Mouse (Mus musculus) CH12.LX (cell line): Measurements from ENCODE around the gene Foxn2. TPM values are rescaled to one million over a fixed set of nuclear protein-coding genes. Genes with fewer than 3 reads are reported as not detected.

Experiments
- DNase-seq: peaks from one replicate; pipeline ENCODE4 v3.0.0-alpha.2; 2013; ENCODE audit errors: extremely low read depth
- H3K27ac ChIP-seq: 2 replicates; pipeline ENCODE4 v1.5.1; 2012; ENCODE audit warnings: low read depth, mild to moderate bottlenecking, control low read depth, moderate library complexity; ENCODE audit not compliant: insufficient read depth
- H3K27me3 ChIP-seq: replicated peaks from 2 replicates; pipeline ENCODE3; 2012; ENCODE audit warnings: inconsistent platforms
- H3K36me3 ChIP-seq, 2 experiments: replicated peaks in 1 of 2; 2 replicates each; pipeline versions ENCODE3 to v1.6.1; 2012; ENCODE audit warnings: inconsistent platforms in 1 of 2, low read length in 1 of 2, mild to moderate bottlenecking in 1 of 2, mixed read lengths in 1 of 2, moderate library complexity in 1 of 2; ENCODE audit not compliant: control insufficient read depth in 1 of 2, insufficient read depth in 1 of 2
- H3K4me1 ChIP-seq, 2 experiments: 2 replicates each; pipeline ENCODE4 v1.6.1; 2012; ENCODE audit warnings: inconsistent platforms in 1 of 2, moderate library complexity in 1 of 2; ENCODE audit not compliant: insufficient read depth in 2 of 2, control insufficient read depth in 1 of 2
- H3K4me2 ChIP-seq: 2 replicates; pipeline ENCODE4 v1.6.1; 2012; ENCODE audit warnings: low read depth, mild to moderate bottlenecking, control low read depth; ENCODE audit not compliant: poor library complexity, insufficient read depth, severe bottlenecking
- H3K4me3 ChIP-seq, 3 experiments: fragments of 150-350 bp in 1 of 3; sonication (generic) in 1 of 3; replicated peaks in 1 of 3; 2 replicates each; pipeline versions ENCODE3 to v1.5.1; 2011 to 2012; ENCODE audit warnings: low read depth in 2 of 3, low read length in 2 of 3, mild to moderate bottlenecking in 2 of 3, moderate library complexity in 2 of 3, control low read depth in 1 of 3, improper control_type of control experiment in 1 of 3, inconsistent platforms in 1 of 3, mixed read lengths in 1 of 3; ENCODE audit not compliant: poor library complexity in 1 of 3
- H3K79me2 ChIP-seq: replicated peaks from 2 replicates; pipeline ENCODE4 v1.6.1; 2012; ENCODE audit warnings: mild to moderate bottlenecking, moderate library complexity; ENCODE audit not compliant: control insufficient read depth, poor library complexity, insufficient read depth, severe bottlenecking; ENCODE audit errors: extremely low read depth
- H3K9ac ChIP-seq: 2 replicates; pipeline ENCODE4 v1.6.1; 2012; ENCODE audit warnings: low read depth, mild to moderate bottlenecking, control low read depth, moderate library complexity; ENCODE audit not compliant: insufficient read depth
- H3K9me3 ChIP-seq: replicated peaks from 2 replicates; pipeline ENCODE3; 2012; ENCODE audit warnings: low read length, inconsistent platforms, mixed read lengths
- BHLHE40 ChIP-seq: IDR thresholded peaks from 2 replicates; pipeline ENCODE4 v1.6.1; 2011; ENCODE audit warnings: mild to moderate bottlenecking, low read depth, low read length, improper control_type of control experiment
- CHD1 ChIP-seq: IDR thresholded peaks from 2 replicates; pipeline ENCODE4 v1.6.1; 2012; ENCODE audit warnings: low read depth, low read length, improper control_type of control experiment, inconsistent platforms
- CTCF ChIP-seq, 2 experiments: IDR thresholded peaks in 1 of 2; conservative IDR thresholded peaks in 1 of 2; 2 replicates each; pipeline ENCODE4 v1.5.1; 2011 to 2012; ENCODE audit warnings: low read depth in 2 of 2, low read length in 2 of 2, improper control_type of control experiment in 1 of 2, inconsistent platforms in 1 of 2, mild to moderate bottlenecking in 1 of 2, moderate library complexity in 1 of 2
- E2F4 ChIP-seq: IDR thresholded peaks from 2 replicates; pipeline ENCODE4 v1.6.1; 2011; ENCODE audit warnings: low read depth, low read length, improper control_type of control experiment; ENCODE audit not compliant: insufficient replicate concordance
- ELF1 ChIP-seq: IDR thresholded peaks from 2 replicates; pipeline ENCODE4 v1.6.1; 2014; ENCODE audit warnings: low read depth, mild to moderate bottlenecking, inconsistent platforms, low read length, improper control_type of control experiment
- EP300 ChIP-seq: IDR thresholded peaks from 2 replicates; pipeline ENCODE4 v1.6.1; 2011; ENCODE audit warnings: low read length, improper control_type of control experiment
- ETS1 ChIP-seq: conservative IDR thresholded peaks from 2 replicates; pipeline ENCODE4 v1.6.1; 2012; ENCODE audit warnings: low read depth, mild to moderate bottlenecking, inconsistent platforms, low read length, improper control_type of control experiment, moderate library complexity
- GABPA ChIP-seq: IDR thresholded peaks from 2 replicates; pipeline ENCODE4 v1.6.1; 2012; ENCODE audit warnings: low read depth, low read length, improper control_type of control experiment, inconsistent platforms; ENCODE audit not compliant: insufficient replicate concordance
- HCFC1 ChIP-seq: IDR thresholded peaks from 2 replicates; pipeline ENCODE4 v1.6.1; 2012; ENCODE audit warnings: low read depth, mild to moderate bottlenecking, inconsistent platforms, low read length, improper control_type of control experiment
- IRF4 ChIP-seq: IDR thresholded peaks from 2 replicates; pipeline ENCODE4 v1.6.1; 2014; ENCODE audit warnings: low read depth, mild to moderate bottlenecking, inconsistent platforms, low read length, improper control_type of control experiment
- JUN ChIP-seq: IDR thresholded peaks from 2 replicates; pipeline ENCODE4 v1.6.1; 2011; ENCODE audit warnings: low read depth, mild to moderate bottlenecking, low read length, improper control_type of control experiment, moderate library complexity; ENCODE audit not compliant: insufficient read depth
- KAT2A ChIP-seq: IDR thresholded peaks from 2 replicates; pipeline ENCODE4 v1.6.1; 2012; ENCODE audit warnings: low read length, improper control_type of control experiment, inconsistent platforms; ENCODE audit not compliant: insufficient replicate concordance
- MAX ChIP-seq: IDR thresholded peaks from 2 replicates; pipeline ENCODE4 v1.6.1; 2011; ENCODE audit warnings: low read length, improper control_type of control experiment
- MXI1 ChIP-seq: IDR thresholded peaks from 2 replicates; pipeline ENCODE4 v1.6.1; 2011; ENCODE audit warnings: mild to moderate bottlenecking, low read depth, low read length, improper control_type of control experiment
- PAX5 ChIP-seq: IDR thresholded peaks from 2 replicates; pipeline ENCODE4 v1.6.1; 2012; ENCODE audit warnings: low read length, inconsistent platforms, mixed read lengths
- POLR2A ChIP-seq: IDR thresholded peaks from 2 replicates; pipeline ENCODE4 v1.6.1; 2011; ENCODE audit warnings: low read depth, mild to moderate bottlenecking, improper control_type of control experiment, low read length
- RAD21 ChIP-seq: IDR thresholded peaks from 2 replicates; pipeline ENCODE4 v1.6.1; 2011; ENCODE audit warnings: low read depth, mild to moderate bottlenecking, low read length, improper control_type of control experiment, moderate library complexity
- SIN3A ChIP-seq: IDR thresholded peaks from 2 replicates; pipeline ENCODE4 v1.6.1; 2012; ENCODE audit warnings: low read length, improper control_type of control experiment, inconsistent platforms
- TBP ChIP-seq: conservative IDR thresholded peaks from 2 replicates; pipeline ENCODE4 v1.6.1; 2011; ENCODE audit warnings: low read depth, low read length, improper control_type of control experiment
- TCF12 ChIP-seq: IDR thresholded peaks from 2 replicates; pipeline ENCODE4 v1.6.1; 2014; ENCODE audit warnings: low read depth, mild to moderate bottlenecking, inconsistent platforms, low read length, improper control_type of control experiment
- UBTF ChIP-seq: IDR thresholded peaks from 2 replicates; pipeline ENCODE4 v1.6.1; 2012; ENCODE audit warnings: low read depth, mild to moderate bottlenecking, inconsistent platforms, low read length, improper control_type of control experiment, moderate library complexity
- USF2 ChIP-seq: conservative IDR thresholded peaks from 2 replicates; pipeline ENCODE4 v1.6.1; 2011; ENCODE audit warnings: low read depth, low read length, improper control_type of control experiment
- ZC3H11A ChIP-seq: IDR thresholded peaks from 2 replicates; pipeline ENCODE4 v1.6.1; 2012; ENCODE audit warnings: low read depth, mild to moderate bottlenecking, inconsistent platforms, low read length, improper control_type of control experiment
- ZKSCAN1 ChIP-seq: IDR thresholded peaks from 2 replicates; pipeline ENCODE4 v1.6.1; 2012; ENCODE audit warnings: low read depth, inconsistent platforms, low read length, improper control_type of control experiment, borderline replicate concordance
- ZMIZ1 ChIP-seq: IDR thresholded peaks from 2 replicates; pipeline ENCODE4 v1.6.1; 2012; ENCODE audit warnings: low read depth, mild to moderate bottlenecking, inconsistent platforms, low read length, improper control_type of control experiment
- ZNF384 ChIP-seq: IDR thresholded peaks from 2 replicates; pipeline ENCODE4 v1.6.1; 2012; ENCODE audit warnings: low read depth, low read length, improper control_type of control experiment, inconsistent platforms
- dilution Hi-C: fragments of 300-500 bp; cut with MboI; formaldehyde crosslinking; loops from 2 replicates; pipeline ENCODE4 v1.14.3; 2020; ENCODE audit warnings: low sequenced_read_pairs; ENCODE audit not compliant: extremely low pct_unique_long_range_greater_than_20kb, extremely low pct_ligation_motif_present
- in situ Hi-C: fragments of 300-500 bp; cut with MboI; formaldehyde crosslinking; loops from 3 replicates; pipeline ENCODE4 v1.14.3; 2019; ENCODE audit warnings: low sequenced_read_pairs, low pct_ligation_motif_present, low pct_unique_long_range_greater_than_20kb, mixed read lengths
- polyA plus RNA-seq: library from polyadenylated mRNA; unstranded; fragments of >175 nt; gene quantifications from 2 replicates; pipeline ENCODE4 v1.2.1, GENCODE M21; 2012; ENCODE audit warnings: low read depth; ENCODE audit not compliant: insufficient read length
- total RNA-seq, 2 experiments: library from RNA; depleted of rRNA; stranded (reverse); fragments of 300-350 nt in 1 of 2; fragments of >200 nt in 1 of 2; gene quantifications; 2 replicates each; pipeline ENCODE4 v1.2.3; 2012 to 2014

The Foxn2 gene
- total and polyA plus RNA-seq, 3 experiments = 13.2 to 24.6 (median 16.0) TPM

- no peak for TF ChIP-seq POLR2A
- TF ChIP-seq GABPA = no peak
- TF ChIP-seq SIN3A = no peak
- no peak for TF ChIP-seq UBTF
- TF ChIP-seq CHD1 = no peak
- no peak for TF ChIP-seq PAX5
- no peak for TF ChIP-seq MXI1
- TF ChIP-seq IRF4 = no peak
- TF ChIP-seq KAT2A = no peak
- TF ChIP-seq MAX = no peak
- no peak for TF ChIP-seq ZC3H11A
- TF ChIP-seq RAD21 = no peak
- no peak for TF ChIP-seq CTCF (conservative IDR thresholded peaks at IDR 0.05 in 1 of 2, IDR thresholded peaks at IDR 0.05 in 1 of 2; ENCODE audit: low read depth in 2 of 2, low read length in 2 of 2)
- TF ChIP-seq ZKSCAN1 = no peak
- no peak for TF ChIP-seq HCFC1
- TF ChIP-seq ZNF384 = no peak
- TF ChIP-seq E2F4 = no peak
- no peak for TF ChIP-seq JUN
- TF ChIP-seq USF2 = no peak
- TF ChIP-seq ELF1 = no peak
- dilution Hi-C loops = no loop called here
- H3K27me3 ChIP-seq = no peaks in the 10 kb centered on the region
Measured at GRCm38 (mm10) chr17:88398854-88399253, 41.7 kb upstream of the Foxn2 start.

GRCm38 (mm10) chr17:88400122-88400521 is 40.4 kb upstream of the Foxn2 start:
- no peaks in the 10 kb centered on the region for H3K27me3 ChIP-seq
- dilution Hi-C loops = no loop called here
- in situ Hi-C loops = no loop called here
- peaks cover 6 to 13% of the 10 kb centered on the region in 2 experiments; a peak in 3 of 4 replicates for H3K4me1 ChIP-seq
- H3K79me2 ChIP-seq = no peaks in the 10 kb centered on the region
- TF ChIP-seq CTCF (conservative IDR thresholded peaks at IDR 0.05 in 1 of 2, IDR thresholded peaks at IDR 0.05 in 1 of 2; ENCODE audit: low read depth in 2 of 2, low read length in 2 of 2) = no peak
- no peak for TF ChIP-seq TBP
- TF ChIP-seq JUN = no peak
- TF ChIP-seq HCFC1 = no peak
- TF ChIP-seq RAD21 = no peak
- TF ChIP-seq GABPA = no peak
- no peak for TF ChIP-seq MXI1
- no peak for TF ChIP-seq UBTF
- no peak for TF ChIP-seq SIN3A
- TF ChIP-seq ZNF384 = no peak
- no peak for TF ChIP-seq TCF12
- no peak for TF ChIP-seq CHD1
- no peak for TF ChIP-seq ETS1
- TF ChIP-seq BHLHE40 = no peak
- no peak for TF ChIP-seq ZMIZ1
- no peak for TF ChIP-seq EP300
- no peak overlapping the region for H3K4me3 ChIP-seq
- H3K36me3 ChIP-seq = no peaks in the 10 kb centered on the region
- H3K9me3 ChIP-seq = no peaks in the 10 kb centered on the region
- H3K4me2 ChIP-seq = no peak overlapping the region
- no peak overlapping the region for H3K9ac ChIP-seq
- no peak for DNase-seq
- no peak overlapping the region for H3K27ac ChIP-seq

More at GRCm38 (mm10) chr17:88398854-88399253, 41.7 kb upstream of the Foxn2 start:
- Histone ChIP-seq H3K79me2 (no peaks in the 10 kb centered on the region), H3K36me3 (no peaks in the 10 kb centered on the region), H3K9ac (no peak overlapping the region), H3K4me2 (no peak overlapping the region), H3K4me3 (no peak overlapping the region), H3K4me1 (peaks cover 6 to 12% of the 10 kb centered on the region in 2 experiments; a peak in 3 of 4 replicates), H3K9me3 (no peaks in the 10 kb centered on the region), H3K27ac (no peak overlapping the region)
- DNase-seq = no peak
- in situ Hi-C loops = no loop called here
